Comparison of ENCODE assay signal across 17 mouse cellular contexts in genomic region chr2:48730780-48731179, GRCm38 (mm10).
DNase-seq lines count a peak whose midpoint lies in the region; ATAC-seq and TF ChIP-seq lines count a peak whose summit lies in the region.
"Had no signal": no experiment of that assay in that cellular context is flagged by ENCODE, and none has a peak within 500 bp of the region (broad histone marks: within the 10 kb centered on the region; RNA-seq: fewer than 3 reads in every experiment).

No protein-coding gene starts in this region.

- H3K79me2 ChIP-seq in myocyte (ENCODE audit: control insufficient read depth, insufficient read depth) = no peaks in the 10 kb centered on the region

- H3K4me1 ChIP-seq in neural tube, embryonic 15.5 days = no peaks in the 10 kb centered on the region
- H3K4me1 ChIP-seq: liver, embryonic 15.5 days; midbrain, embryonic 15.5 days had no signal

- 64% methylated on average over 8 of the region's 8 CpGs for WGBS in neural tube, embryonic 15.5 days

- no peak for TF ChIP-seq POLR2A in myocyte (IDR thresholded peaks at IDR 0.05; ENCODE audit: insufficient read length, low read depth)

- H3K27me3 ChIP-seq in myocyte (ENCODE audit: control insufficient read depth, insufficient read depth, insufficient read length) = no peaks in the 10 kb centered on the region
- no peaks in the 10 kb centered on the region for H3K27me3 ChIP-seq in neural tube, embryonic 15.5 days (replicated peaks)
- H3K27me3 ChIP-seq: liver, embryonic 15.5 days; midbrain, embryonic 15.5 days had no signal

- DNase-seq in frontal cortex, adult 2 months (ENCODE audit: extremely low spot score in 1 of 2, low spot score in 1 of 2) = peak; percentile 20 to 60
- DNase-seq in frontal cortex, postnatal 14 days (ENCODE audit: low spot score in 2 of 2) = no peak
- DNase-seq in left cerebral cortex, adult 11 months (ENCODE audit: low spot score) = peak; percentile 13
- DNase-seq in left cerebral cortex, postnatal 10 days (ENCODE audit: extremely low spot score in 1 of 2, low spot score in 2 of 2) = no peak
- peak; percentile 16 for DNase-seq in R1 (ENCODE audit: low read depth, low spot score)
- no peak for DNase-seq in spleen, postnatal 36 days (ENCODE audit: low spot score in 2 of 2)
- DNase-seq: cerebellum, postnatal 14 days; heart, postnatal 4 days; kidney, postnatal 25 days; layer of hippocampus, postnatal 36 days; thymus, adult 18-20 months had no signal

- H3K36me3 ChIP-seq in myocyte (ENCODE audit: control insufficient read depth, insufficient read depth) = no peaks in the 10 kb centered on the region
- no peaks in the 10 kb centered on the region for H3K36me3 ChIP-seq in neural tube, embryonic 15.5 days
- H3K36me3 ChIP-seq: liver, embryonic 15.5 days; midbrain, embryonic 15.5 days had no signal

- H3K9me3 ChIP-seq in neural tube, embryonic 15.5 days (replicated peaks) = no peaks in the 10 kb centered on the region
- H3K9me3 ChIP-seq: liver, embryonic 15.5 days; midbrain, embryonic 15.5 days had no signal

- no peak overlapping the region for H3K9ac ChIP-seq in neural tube, embryonic 15.5 days (replicated peaks)
- H3K9ac ChIP-seq: liver, embryonic 15.5 days; midbrain, embryonic 15.5 days had no signal

- peak overlapping the region; percentile 60 for H3K4me2 ChIP-seq in myocyte (ENCODE audit: low read depth)
- no peak overlapping the region for H3K4me2 ChIP-seq in neural tube, embryonic 15.5 days
- H3K4me2 ChIP-seq: liver, embryonic 15.5 days; midbrain, embryonic 15.5 days had no signal

- no peak overlapping the region for H3K4me3 ChIP-seq in myocyte
- no peak overlapping the region for H3K4me3 ChIP-seq in neural tube, embryonic 15.5 days (replicated peaks)
- H3K4me3 ChIP-seq: liver, embryonic 15.5 days; midbrain, embryonic 15.5 days had no signal

- no peak overlapping the region for H3K27ac ChIP-seq in neural tube, embryonic 15.5 days (replicated peaks)
- H3K27ac ChIP-seq: liver, embryonic 15.5 days; midbrain, embryonic 15.5 days had no signal

- H3ac ChIP-seq in myocyte (ENCODE audit: control insufficient read depth, insufficient read length) = no peak overlapping the region

- ATAC-seq in neural tube, embryonic 15.5 days (ENCODE audit: low FRiP score) = no peak
- ATAC-seq: forebrain, embryonic 16.5 days; inflammation-experienced regulatory T-cells, adult 6 months; midbrain, embryonic 15.5 days had no signal

- intact Hi-C loops in left cerebral cortex, postnatal 10 days (cut with DNase I) = no loop called here

TF ChIP-seq in myocyte, 11 proteins besides CTCF, POLR2A, EP300 and RAD21:
- TF ChIP-seq CEBPB (IDR thresholded peaks at IDR 0.05; ENCODE audit: insufficient read depth, poor library complexity, severe bottlenecking) (no peak), SRF (IDR thresholded peaks at IDR 0.05; ENCODE audit: control insufficient read depth, insufficient read length, low read depth) (no peak), MYOG (IDR thresholded peaks at IDR 0.05; ENCODE audit: control insufficient read depth in 1 of 3, insufficient read depth in 1 of 3, insufficient read length in 2 of 3, low read depth in 2 of 3) (no peak), E2F4 (IDR thresholded peaks at IDR 0.05; ENCODE audit: insufficient read depth) (no peak), REST (IDR thresholded peaks at IDR 0.05; ENCODE audit: insufficient read depth, insufficient read length) (no peak), TCF3 (IDR thresholded peaks at IDR 0.05; ENCODE audit: insufficient read length, low read depth) (no peak)

Comparison
In these comparisons a context has a peak if more than half of its experiments do, and no peak if none do; other contexts are left out.
1. DNase-seq: peak in frontal cortex, adult 2 months (2 of 2), left cerebral cortex, adult 11 months (single experiment) and R1 (single experiment); none in frontal cortex, postnatal 14 days (0 of 2), left cerebral cortex, postnatal 10 days (0 of 2) and spleen, postnatal 36 days (0 of 2).